Mouse (Mus musculus) MN1 (cell line): ENCODE data around the gene Nsf.
"Not testable (repeated sequence)": the region's sequence is repeated elsewhere in the genome, so short reads cannot be mapped to it uniquely, and the experiment has no call there.

Source experiments
- DNase-seq: peaks from one replicate; pipeline ENCODE4 v3.0.0-alpha.2; 2016; ENCODE audit warnings: low spot score

Nsf gene

DNA sequence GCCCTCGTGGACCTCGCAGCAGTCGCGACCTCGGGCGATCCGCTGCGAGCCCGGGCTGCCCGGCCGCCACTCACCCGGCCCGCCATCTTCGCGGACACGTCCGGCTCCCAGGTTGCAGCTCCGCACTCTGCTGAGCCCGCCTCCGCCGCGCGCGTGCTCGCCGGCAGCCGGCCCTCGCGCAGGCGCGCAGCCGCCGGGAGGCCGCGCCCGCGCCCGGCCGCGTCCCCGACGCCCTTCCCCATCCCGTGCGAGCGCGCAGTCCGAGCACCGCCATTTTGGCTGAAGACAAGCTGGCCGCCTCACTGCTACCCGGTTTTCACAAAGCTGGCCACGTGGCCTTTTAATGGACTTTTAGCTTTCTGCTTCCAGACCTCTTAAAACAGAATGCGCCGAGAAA lies at the start of gene Nsf:
TSS of gene Nsf (minus strand) at position 161 of the 397 bp plus-strand sequence.
- peak; percentile 90 for DNase-seq

- DNase-seq = peak; percentile 27
These were observed 49.5 kb upstream of the Nsf start for GRCm38 (mm10) chr11:104003397-104003796.

DNA sequence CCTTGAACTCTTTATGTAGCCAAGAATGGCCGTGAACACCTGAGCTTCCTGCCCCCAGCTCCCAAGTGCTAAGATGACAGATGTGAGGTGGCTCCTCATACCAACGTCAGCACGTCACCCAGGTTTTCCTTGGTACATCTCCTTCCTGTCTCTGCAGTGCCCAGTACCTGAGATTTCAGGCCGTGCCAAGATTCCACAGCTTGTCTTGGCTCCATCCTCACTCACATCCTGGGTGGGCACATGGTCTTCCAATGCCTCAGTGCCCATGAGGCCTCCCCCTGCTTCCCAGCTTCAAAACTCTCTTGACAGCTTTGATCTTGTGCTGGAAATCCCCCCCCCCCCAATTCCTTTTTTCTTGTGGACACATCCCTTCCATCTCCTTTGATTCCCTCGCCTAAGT lies 48.3 kb upstream of the Nsf start:
- no peak for DNase-seq

DNA sequence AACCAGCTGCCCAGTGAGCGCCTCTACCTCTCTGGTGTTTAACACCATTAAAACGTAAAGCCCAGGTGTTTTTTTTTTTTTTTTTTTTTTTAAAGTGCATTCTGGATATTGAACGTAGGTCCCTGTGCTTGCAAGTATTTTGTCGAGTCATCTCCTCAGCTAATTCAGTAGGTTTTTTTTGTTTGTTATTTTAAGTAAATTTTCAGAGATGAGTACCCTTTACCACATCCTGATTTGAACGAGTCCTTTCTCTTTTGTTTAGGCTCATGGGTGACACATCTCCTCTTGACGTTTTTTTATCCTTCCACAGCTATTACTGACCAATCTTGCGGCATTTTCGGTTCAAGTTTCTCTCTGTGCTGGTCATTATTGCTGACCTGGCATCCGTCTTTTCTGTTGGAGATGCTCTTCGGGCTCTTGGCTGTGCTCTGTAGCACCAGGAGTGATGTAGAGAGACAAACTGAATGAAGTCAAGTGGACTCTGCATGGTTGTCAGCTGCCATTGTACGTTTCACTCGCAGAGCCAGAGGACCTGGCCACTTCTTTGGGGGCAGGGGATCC lies 47.6 kb upstream of the Nsf start:
- DNase-seq = no peak

DNA sequence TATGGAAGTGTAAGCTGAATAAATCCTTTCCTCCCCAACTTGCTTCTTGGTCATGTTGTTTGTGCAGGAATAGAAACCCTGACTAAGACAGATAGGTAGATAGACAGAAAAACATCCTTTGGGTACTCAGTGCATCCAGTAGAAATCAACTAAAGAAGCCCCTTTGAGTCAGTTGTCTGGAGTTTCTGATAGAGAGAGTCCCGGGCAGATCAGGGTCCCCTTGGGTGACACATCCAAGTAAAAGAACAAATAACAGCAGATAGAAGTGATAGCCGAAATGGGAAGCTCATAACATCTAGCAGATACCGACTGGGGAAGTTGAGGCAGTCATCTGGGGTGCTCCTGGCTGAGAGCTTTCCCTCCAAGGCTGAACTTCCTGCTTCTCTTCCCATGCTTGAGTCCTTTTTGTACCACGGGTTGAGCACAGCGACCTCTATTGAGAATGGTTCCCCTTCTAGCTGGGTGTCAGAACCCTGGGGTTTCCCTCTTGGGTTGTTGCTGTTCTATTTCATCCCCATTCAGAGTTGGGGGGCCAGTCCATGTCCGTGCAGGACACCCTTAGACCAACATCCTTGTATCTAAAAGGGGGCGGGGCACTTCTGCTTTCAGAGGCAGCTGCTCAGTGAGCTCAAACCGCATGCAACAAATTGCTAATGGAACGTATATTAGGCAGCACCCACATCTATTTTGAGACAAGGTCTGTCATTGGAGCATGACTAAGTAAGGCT lies 47.0 kb upstream of the Nsf start:
- no peak for DNase-seq

GRCm38 (mm10) chr11:103998737-103999136 lies 44.9 kb upstream of the Nsf start:
- no peak for DNase-seq

DNA sequence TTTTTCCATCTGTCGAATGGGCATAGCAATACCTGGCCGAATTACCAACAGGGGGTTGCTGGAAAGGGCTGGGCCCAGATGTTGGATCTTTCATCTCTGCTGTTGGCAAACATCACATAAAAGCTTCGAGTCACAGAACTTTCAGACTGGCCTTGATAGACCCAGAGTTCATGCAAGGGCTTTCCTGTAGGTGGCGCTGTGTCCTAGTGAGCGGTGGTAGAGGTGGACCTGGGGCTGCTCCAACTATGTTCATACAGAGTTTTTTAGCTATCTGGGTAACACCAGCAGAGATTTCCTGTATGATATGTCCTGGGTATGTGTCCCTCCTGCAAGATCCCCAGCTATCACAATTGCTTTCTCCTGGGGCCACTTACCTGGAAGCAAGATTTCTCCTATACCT lies 43.5 kb upstream of the Nsf start:
- DNase-seq = peak; percentile 69

GRCm38 (mm10) chr11:103992638-103993037 lies 38.8 kb upstream of the Nsf start:
- no peak for DNase-seq

DNA sequence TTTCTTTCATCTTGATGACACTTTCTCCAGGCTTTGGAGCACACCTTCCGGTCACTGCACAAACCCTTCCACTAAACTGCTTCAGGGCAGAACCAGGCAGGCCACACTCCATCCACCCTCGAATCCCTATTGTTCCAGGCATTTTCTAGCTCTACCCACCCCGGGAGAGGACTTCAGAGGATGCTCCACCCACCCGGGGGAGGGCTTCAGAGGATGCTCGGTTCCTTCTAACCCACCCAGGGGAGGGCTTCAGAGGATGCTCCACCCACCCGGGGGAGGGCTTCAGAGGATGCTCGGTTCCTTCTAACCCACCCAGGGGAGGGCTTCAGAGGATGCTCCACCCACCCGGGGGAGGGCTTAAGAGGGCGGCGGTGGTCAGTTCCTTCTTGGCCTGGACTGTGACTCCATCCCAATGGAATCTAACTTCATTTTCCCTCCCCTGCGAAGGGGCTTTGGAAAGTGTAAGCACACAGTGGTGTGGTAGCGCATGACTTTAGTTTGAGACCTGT lies 36.2 kb upstream of the Nsf start:
- not testable (repeated sequence) for DNase-seq

DNA sequence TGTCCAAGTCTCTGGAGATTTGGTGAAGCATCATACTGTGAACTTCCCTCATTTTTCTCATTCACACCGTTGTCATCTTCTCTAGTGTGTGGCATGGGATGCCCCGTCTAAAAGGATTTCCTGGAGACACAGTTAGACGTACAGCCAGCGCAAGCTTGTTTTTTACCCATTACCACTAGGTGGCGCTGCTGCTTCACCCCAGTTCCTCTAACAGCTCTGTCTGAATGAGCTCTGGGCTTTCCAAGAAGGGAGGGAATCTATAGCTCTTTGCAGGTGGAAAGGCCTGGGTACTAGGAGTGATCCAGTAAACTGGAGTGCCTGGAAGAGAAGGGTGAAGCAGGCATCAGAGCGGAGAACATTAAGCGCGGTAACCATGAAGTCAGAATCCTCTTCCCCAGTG lies 33.6 kb upstream of the Nsf start:
- peak; percentile 84 for DNase-seq

GRCm38 (mm10) chr11:103984067-103984466 lies 30.2 kb upstream of the Nsf start:
- DNase-seq = no peak

DNA sequence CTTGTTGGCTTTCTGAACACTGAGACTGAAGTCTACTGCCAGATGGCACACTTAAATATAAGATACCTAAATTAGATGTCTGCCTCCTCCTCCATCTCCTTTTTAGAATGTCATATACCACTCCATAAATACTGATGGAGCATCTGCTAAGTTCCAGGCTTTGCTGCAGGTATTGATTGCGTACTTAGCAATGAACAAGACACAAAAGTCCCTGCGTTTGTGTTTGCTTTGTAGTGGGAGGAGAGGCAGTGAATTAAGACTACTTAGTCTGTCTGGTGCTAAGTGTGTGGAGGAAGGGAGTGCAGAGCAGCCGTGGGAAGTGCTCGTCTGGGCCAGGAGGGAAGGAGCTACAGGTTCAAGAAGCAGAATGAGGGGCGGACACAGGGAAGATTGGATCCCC lies 28.0 kb upstream of the Nsf start:
- no peak for DNase-seq

- no peak for DNase-seq
These were observed 25.5 kb upstream of the Nsf start for GRCm38 (mm10) chr11:103979381-103979780.

DNA sequence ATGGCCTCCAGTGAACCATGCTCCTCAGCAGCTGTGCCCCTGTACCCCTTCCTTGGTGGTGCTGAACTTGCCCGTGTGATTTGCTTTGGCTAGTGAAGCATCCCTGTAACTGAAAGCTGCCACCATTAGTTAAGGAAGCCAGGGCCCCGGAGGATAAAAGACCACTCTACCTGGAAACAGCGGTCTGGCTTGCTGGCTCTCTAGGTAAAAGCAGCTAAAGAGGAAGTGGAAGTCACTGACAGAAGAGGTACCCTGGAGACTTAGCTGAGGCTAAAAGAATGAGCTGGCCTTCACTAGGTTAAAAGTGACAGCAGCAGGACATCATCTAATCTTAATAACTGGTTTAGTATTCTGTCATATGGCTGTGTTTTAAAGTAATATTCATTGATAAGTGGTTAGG lies 17.0 kb upstream of the Nsf start:
- no peak for DNase-seq

DNA sequence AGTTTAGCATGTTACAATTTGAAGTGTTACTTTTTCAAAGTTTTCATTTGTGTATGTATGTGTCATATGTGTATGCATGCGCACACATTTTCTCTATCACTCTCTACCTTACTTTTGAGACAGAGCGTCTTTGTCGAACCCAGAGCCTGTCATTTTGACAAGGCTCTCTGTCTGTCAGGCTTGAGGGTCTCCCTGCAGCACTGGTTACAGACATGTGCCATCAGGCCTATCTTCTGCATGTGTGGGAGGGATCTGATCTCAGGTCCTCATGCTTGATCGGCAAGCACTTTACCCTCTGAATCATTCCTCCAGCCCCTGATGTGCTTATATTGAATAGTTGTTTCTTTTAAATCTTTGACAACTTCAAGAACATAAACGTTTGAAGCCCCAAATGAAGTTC lies 15.4 kb upstream of the Nsf start:
- no peak for DNase-seq

- DNase-seq = peak; percentile 9
These were observed 13.4 kb upstream of the Nsf start for GRCm38 (mm10) chr11:103967106-103967735.

GRCm38 (mm10) chr11:103956866-103957265 lies 3.0 kb upstream of the Nsf start:
- no peak for DNase-seq

- DNase-seq = peak; percentile 25
These were observed 592 bp downstream of the Nsf start for GRCm38 (mm10) chr11:103953032-103953895.

- DNase-seq = no peak
These were observed 1.2 kb downstream of the Nsf start for GRCm38 (mm10) chr11:103952635-103953031.

GRCm38 (mm10) chr11:103951106-103951505 lies 2.8 kb downstream of the Nsf start:
- DNase-seq = no peak

- no peak for DNase-seq
These were observed 4.9 kb downstream of the Nsf start for GRCm38 (mm10) chr11:103948952-103949351.

GRCm38 (mm10) chr11:103942740-103943139 lies 11.1 kb downstream of the Nsf start:
- no peak for DNase-seq
